Mouse (Mus musculus): Measurements from ENCODE around the gene Btbd6. TPM values are rescaled to one million over a fixed set of nuclear protein-coding genes. Genes with fewer than 3 reads are reported as not detected.
A peak's percentile ranks its signal among the peaks of the same experiment; 100 is the strongest.

Btbd6 gene
- polyA plus RNA-seq, 1 experiment: 29.5 TPM

DNA sequence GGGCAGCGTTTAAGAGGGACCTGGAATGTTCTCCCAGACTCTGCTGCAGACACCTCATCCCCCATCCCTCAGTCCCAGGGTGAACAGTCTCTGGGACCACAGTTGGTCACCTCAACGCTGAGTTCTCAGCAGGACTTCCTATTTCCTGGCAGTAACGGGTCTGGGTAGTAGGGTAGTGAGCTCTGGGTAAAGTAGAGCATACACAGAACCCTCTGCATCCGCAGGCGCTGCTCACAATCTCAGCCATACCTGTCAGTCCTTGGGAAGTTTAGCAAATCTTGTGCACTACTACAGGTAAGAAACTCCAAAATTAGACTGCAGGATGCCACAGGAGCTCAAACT, 24.8 kb downstream of the Btbd6 start:
- WGBS: under 1% methylated on average over 5 of the region's 5 CpGs
- DNase-seq (ENCODE audit: low read depth, low spot score): no peak

DNA sequence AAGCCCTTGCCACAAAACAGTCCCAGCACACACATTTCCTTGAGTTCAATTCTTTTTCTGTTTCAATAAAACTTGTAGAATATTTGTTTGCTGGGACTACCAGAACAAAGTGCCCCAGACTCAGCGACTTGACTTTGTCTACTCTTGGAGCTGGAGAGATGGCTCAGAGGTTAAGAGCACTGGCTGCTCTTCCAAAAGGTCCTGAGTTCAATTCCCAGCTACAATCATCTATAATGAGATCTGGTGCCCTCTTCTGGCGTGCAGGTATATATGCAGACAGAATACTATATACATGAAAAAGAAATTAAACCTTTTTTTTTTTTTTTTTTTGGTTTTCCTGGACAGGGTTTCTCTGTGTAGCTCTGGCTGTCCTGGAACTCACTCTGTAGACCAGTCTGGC, 26.4 kb downstream of the Btbd6 start:
- DNase-seq (ENCODE audit: low read depth, low spot score): no peak
- WGBS: 39% methylated on average over 2 of the region's 2 CpGs

DNA sequence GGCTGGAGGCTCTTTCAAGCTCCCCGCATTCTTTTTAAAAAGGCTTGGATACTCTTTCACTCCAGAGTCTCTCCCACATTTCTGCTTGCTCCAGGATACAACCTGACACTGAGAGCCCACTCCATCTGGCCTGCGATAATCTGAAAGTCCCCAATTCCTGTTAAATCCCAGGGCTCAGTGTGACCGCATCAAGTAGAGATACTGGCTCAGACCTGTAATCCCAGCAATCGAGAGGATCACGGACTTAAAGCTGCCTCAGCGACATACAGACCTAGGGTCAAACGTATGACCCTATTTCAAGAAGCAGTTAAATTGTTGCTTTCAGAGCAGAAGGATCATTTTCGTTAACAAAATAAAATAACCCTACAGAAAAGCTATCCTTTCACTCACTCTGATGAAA, 27.7 kb downstream of the Btbd6 start:
- 84% methylated on average over 8 of the region's 8 CpGs for WGBS
- no peak for DNase-seq (ENCODE audit: low read depth, low spot score)

DNA sequence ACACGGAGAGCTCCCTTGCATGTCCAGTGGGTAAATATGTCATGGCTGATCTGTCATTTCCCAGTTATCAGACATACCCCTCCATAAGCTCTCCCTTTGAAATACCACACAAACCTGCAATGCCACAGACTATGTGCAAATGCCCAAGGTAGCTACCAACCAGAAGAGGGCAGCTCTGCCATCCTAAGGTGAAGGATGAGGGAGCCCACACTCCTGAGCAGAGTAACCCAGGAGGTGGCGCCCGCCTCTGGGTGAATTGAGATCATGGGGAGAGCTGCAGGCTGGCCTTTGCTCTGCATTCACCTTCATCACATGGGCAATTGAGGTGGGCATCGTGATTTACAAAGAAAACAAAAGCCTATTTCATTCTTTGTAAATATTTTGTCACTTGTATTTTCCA, 28.7 kb downstream of the Btbd6 start:
- 13% methylated on average over 4 of the region's 4 CpGs for WGBS
- no peak for DNase-seq (ENCODE audit: low read depth, low spot score)

DNA sequence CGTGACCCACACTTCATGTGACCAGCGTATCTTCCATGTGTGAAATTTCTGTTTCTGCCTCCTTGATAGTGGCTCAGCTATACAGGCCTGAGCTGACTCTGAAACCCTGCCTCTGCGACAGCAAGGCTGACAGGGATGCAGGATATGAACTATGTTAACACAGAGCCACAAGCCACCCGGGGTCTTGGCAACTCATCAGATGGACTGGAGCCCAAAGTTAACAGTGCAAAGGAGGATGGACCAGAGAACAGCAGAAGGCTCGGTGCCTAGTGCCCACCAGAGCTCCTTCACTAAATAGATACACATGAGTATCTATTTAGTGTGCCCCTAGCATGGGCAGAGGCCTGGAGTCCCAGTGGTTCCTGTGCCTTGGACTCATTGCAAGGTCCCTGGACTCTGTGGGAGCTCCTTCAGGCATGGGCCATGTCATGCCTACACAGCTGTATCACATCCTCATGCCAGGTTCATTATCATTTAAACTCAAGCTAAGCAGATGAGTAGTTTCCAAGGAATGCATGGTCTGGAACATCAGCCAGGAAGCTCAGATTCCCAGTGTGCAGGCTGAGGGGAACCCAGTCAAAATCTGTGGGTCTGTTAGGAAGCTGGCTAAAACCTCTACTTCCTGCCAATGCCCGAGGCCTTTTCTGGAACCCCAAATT, 35.5 kb downstream of the Btbd6 start:
- DNase-seq (ENCODE audit: low read depth, low spot score): no peak
- 67% methylated on average over 6 of the region's 6 CpGs for WGBS

DNA sequence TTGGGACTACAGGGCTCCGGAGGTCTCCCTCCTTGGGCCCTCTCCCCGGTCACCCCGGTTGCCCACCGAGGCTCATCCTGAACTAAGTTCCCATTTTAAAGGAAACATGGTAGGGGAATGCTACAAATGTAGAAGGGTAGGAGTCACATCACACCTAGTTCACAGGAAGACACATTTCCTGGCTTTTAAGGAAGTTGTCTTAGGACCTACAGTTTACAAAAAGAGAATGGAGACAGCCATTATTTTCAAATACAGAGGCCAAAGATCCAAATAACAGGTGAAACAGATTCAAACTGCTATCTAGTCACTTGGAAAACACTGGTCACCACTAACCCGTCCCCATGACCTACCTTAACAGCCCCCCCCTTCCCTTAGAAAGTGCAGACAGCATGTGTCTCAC, 36.2 kb downstream of the Btbd6 start:
- WGBS: 81% methylated on average over 5 of the region's 5 CpGs
- no peak for DNase-seq (ENCODE audit: low read depth, low spot score)

DNA sequence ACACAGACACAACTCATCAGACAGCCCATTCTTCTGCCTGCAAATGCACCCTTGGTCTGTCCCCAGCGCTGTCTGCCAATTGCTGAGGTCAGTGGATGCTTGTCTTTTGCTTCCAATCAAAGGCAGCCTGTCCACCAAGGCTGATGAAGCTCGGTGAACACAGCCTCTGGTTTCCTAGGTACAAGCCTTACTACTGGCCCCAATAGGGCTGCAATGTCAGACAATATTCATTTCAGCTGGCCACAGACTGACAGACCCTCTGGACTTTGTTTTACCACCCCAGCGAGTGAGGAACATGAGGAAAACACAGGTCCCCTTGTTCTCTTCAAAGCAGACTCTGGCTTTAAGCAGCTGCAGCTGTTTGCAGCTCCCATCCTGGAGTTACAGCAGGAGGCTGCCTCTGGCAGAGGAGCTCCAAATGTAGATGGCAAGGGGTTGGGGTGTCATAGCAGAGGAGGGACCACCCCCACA, 36.8 kb downstream of the Btbd6 start:
- DNase-seq (ENCODE audit: low read depth, low spot score): no peak
- WGBS: 44% methylated on average over 3 of the region's 3 CpGs

DNA sequence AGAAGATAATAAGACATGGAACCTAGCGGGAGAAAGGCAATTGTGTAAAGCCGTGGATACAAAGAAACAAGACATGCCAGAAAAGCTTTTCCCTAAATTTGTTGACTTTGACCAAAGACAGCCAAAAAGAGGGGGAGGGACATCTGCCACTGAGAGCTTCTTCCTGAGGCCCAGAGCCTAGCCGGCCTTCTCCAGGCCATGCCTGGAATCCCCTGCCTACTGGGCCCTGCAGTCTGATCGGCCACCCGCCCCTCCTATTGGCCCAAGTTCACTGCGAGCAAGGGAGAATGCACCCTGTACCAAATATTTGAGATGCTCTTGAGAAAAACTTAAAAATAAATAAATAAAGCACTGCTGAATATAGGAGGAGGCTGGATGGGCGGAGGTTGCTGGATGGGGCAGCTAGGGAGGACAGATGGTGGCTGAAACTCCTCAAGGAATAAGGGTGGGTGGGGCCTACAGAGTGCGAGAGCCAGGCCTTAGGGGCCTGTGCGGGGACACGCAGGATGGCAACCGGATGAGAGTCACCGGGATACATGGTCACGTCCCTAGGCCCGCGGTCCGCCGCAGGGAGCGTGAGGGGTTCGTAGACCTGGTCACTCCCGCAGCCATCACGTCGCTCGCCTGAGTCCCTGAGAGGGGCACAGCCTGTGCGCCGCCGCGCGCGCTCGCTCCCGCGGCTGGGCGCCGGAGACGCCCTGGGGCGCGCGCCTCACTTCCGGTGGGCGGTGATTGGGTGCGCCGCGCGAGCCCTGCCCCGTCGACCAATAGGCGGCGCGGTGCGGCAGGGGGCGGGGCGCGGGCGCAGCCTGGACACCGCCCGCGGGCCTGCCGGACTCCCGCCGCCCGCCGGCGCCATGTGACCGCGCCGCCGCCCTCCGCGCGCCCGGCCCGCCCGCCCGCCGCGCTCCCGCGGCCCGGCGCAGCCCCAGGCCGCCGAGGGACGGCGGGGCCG, 37.6 kb downstream of the Btbd6 start, which contains the start of gene Pacs2:
Gene Pacs2, plus strand, starts transcription at position 905 of the 955 bp plus-strand sequence.
- 3% methylated on average over 75 of the region's 85 CpGs for whole genome bisulfite sequencing
- peak; percentile 64 for DNase-seq (ENCODE audit: low read depth, low spot score)

DNA sequence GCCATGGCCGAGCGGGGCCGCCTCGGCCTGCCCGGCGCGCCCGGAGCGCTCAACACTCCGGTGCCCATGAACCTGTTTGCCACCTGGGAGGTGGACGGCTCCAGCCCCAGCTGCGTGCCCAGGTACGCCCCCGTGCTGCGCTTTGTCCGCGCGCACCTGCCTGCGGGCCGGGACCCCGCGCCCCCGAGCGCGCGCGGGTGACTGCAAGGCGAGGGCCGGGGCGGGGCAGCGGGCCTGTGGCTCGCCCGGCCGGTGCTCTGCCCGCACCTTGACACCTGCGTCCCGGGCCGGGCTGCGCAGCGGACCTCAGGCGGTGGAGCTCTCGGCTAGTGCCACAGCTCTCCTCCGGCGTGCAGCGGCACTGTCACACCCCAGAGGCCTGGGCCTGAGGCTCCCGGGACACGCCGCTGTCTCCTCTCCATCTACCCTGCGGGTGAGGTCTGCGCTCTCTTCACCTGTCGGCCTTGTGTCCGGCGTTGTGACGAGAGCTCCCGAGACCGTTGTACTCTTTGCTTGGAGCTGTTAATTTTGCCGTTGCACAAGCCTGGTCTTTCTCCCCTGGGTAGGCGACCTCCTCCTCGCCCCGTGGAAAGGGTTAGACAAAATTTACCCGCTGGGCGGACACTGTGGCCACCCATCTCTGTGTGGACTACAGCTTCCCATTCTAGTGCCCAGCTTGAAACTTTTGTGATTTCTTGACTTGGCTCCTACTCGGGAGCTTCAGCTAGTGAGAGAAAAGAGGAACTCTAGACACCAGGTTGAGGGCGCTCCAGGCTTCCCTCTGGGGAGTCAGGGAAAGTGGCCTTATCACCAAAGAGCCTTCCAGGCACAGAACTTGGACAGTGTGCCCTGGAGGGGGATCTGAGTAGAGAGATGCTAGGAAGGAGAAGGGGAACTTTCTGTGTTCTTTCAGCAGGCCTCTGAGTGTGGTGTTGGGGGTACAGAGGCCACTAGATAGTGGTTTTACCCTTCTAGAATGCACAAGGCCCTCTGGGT, 38.6 kb downstream of the Btbd6 start:
- 2% methylated on average over 64 of the region's 64 CpGs for WGBS
- DNase-seq (ENCODE audit: low read depth, low spot score): no peak

DNA sequence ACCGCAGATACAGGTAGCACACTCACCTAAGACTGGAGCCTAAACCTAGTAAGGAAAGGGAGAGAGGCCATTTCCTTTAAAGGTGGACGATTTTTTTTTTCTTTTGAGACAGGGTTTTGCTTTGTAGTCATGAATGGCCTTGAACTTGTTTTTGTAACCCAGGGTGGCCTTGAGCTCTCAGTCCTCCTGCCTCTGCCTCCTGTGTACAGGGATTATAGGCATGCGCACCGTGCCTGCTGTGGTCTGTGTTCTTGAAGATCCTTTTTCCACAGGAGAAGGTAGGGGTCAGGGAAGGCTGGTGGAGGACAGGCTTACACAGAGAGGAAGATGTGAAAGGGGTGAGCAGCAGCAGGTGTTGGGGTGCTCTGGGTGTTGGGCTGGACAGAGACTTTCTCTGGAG, 39.7 kb downstream of the Btbd6 start:
- 67% methylated on average over 4 of the region's 4 CpGs for WGBS
- no peak for DNase-seq (ENCODE audit: low read depth, low spot score)

DNA sequence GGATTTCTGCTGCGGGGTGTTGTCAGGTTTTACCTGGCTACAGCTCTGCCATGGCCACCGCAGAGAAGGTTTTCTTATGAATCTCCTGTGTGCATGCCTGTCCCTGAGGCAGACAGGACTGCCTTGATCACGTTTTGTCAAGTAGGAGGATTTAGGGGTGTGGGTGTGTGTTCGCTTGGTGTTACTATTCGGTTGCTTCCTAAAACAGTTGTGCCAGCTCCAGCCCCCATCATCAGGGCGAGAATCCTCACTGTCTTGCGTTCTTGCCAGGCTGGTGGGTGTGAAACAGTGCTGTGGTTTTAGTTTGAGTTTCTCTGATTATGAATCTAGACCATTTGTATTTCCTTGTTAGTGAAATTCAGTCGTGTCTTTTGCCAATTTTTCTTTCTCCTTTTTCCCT, 40.7 kb downstream of the Btbd6 start:
- no peak for DNase-seq (ENCODE audit: low read depth, low spot score)
- 67% methylated on average over 8 of the region's 8 CpGs for WGBS

DNA sequence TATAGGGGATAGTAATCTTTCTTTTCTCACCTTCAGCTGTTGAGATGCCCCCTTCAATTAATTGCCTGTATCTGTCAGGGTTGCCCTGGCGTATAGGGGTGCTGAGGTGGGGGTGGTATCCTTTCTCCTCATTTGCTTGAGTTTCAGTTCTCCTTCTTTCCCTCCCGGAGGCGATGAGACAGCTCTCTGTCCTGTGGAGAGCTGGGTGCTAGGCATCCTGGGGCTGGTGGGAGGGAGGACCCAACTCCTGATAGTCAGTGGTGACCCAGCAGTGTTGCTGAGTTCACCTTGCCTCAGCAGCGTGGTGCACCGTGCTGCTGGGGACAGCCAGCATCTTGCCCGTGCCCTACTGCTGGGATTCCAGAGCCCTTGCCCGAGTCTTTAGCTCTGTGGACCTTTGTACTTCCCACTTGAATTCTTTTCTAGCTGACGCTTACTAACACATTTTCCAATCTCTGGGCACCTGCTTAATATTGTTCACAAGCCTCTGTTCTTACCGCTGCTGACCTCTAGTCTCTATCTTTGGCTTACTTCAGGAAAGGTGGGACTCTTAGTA, 41.2 kb downstream of the Btbd6 start:
- no peak for DNase-seq (ENCODE audit: low read depth, low spot score)
- WGBS: 69% methylated on average over 9 of the region's 9 CpGs

DNA sequence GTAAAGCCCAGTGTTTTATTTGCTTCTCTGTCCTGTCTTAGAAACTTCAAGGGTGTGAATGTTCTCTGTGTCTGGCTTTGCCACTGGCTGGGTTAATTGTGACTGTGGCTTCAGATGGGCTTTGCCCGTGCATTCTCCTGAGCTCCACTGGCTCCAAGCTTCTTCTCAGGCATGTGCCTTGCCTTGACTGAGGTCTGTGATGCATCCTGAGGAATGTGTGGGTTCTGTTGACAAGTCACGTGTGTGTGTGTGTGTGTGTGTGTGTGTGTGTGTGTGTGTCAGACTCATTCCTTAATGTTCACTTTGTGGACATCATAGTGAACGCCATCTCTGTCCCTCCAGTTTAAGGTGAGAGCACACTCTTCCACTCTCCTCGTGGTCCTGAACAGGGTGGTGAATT, 42.5 kb downstream of the Btbd6 start:
- DNase-seq (ENCODE audit: low read depth, low spot score): no peak
- WGBS: 85% methylated on average over 4 of the region's 4 CpGs

DNA sequence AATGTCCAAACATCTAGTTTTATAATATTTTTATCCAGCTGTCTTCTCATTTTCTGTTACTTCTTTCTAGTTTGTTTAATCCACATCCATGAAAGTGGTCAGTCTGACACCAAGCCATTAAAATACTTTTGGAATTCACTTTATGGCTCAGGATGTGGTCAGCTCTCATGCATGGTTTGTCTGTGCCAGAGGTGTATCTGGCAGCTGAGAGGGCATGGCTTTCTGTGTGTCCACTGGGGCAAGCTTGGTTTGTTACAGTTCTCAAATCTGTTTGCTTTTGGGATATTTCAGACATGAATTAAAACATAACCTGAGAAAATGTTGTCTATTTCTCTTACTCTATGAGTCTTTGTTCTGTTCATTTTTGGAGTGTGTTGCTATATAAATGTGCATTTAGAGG, 45.2 kb downstream of the Btbd6 start:
- no peak for DNase-seq (ENCODE audit: low read depth, low spot score)

DNA sequence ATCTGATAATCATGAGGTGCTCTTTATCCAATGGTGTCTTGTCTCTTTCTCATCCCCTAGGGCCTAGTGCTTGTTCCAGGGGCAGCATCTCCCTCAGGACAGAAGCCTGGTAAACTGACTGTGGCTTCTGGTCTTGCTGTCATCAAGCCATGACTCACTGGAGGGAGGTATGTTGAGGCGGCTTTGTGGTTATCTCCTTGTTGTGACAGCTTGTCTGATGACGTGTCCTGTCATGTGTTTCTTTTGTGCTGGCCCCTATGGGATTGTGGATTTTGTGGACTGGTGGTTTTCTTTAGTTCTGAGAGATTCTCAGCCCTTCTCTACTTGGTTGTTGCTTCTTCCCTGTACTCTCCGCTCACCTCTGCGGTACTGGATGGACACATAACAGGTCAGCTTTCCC, 46.8 kb downstream of the Btbd6 start:
- WGBS: 86% methylated on average over 4 of the region's 4 CpGs
- no peak for DNase-seq (ENCODE audit: low read depth, low spot score)

DNA sequence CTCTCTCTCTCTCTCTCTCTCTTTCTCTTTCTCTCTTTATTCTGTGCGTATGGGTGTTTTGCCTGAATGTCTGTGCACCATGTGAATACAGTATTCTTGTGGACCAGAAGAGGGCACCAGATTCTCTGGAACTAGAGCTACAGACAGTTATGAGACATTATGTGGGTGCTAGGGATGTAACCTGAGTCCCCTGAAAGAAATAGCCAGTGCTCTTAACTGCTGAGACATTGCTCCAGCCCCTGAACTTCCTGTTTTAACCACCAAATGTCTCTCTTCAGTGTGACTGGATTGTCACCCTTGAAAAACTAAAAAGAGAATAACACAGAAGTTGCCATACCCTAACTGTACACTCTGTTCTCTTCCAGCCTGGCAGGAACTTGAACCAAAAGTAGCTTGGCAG, 50.3 kb downstream of the Btbd6 start:
- no peak for DNase-seq (ENCODE audit: low read depth, low spot score)
- WGBS: 94% methylated on average over 1 of the region's 1 CpGs

DNA sequence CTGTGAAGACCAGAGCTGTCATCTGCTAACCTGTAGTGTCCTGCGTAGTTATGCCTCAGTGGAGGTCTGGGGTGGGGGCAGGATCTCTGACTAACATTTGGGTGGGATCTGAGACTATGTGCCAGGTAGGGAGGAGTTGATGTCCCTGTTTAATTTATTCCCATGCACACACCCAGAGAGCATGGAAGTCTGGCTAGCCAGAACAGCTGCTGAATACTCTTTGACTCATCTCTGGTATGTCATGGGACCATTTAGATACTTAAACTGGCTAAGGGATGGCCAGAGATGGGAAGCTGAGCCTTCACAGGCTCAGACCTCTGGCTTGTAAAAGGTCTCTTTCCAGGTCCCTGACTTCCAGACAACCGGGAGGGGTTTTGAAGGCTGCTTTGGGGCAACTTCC, 51.2 kb downstream of the Btbd6 start:
- WGBS: 82% methylated on average over 2 of the region's 2 CpGs
- no peak for DNase-seq (ENCODE audit: low read depth, low spot score)

DNA sequence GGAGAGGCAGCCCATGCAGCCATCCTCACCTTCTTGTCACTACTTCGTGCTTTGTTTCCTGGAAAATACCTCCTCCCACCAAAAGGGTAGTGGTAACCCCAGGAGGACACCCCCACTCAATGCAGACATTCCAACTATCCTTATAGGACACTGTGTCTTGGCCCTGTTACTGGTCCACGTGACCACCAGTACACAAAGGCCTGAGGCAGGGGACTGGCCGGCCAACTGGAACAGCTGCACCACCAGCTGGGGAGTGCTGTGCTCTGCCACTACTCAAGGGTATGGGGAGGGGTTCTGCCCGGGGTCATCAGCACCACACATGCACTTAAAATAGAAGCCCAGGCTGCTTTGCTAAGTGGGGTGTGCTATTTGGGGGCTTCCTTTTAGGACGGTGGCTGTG, 51.8 kb downstream of the Btbd6 start:
- no peak for DNase-seq (ENCODE audit: low read depth, low spot score)
- 74% methylated on average over 5 of the region's 5 CpGs for WGBS

All from large intestine, adult 2 months (tissue).